Mouse (Mus musculus): ENCODE measurements around the gene Ccdc57. TPM values are rescaled to one million over a fixed set of nuclear protein-coding genes. Genes with fewer than 3 reads are reported as not detected.

Ccdc57 gene
- total RNA-seq, 2 experiments from 2014 or later: 8.5 to 9.5 TPM

GRCm38 (mm10) chr11:120822321-120822720 is 110.4 kb downstream of the Ccdc57 start:
- Histone ChIP-seq H3K27ac (no peak overlapping the region; the same call in 1 of the 2 replicates), H3K4me3 (peak overlapping the region; percentile 84)
- no peak for TF ChIP-seq CTCF (IDR thresholded peaks at IDR 0.05)
- intact Hi-C loops (cut with DNase I): loop anchor here (2.0 kb wide), 1 partner anchor 22 kb away; no protein-coding TSS in a partner anchor
- no peak for DNase-seq (ENCODE audit: extremely low spot score in 1 of 2, low spot score in 2 of 2)

DNA sequence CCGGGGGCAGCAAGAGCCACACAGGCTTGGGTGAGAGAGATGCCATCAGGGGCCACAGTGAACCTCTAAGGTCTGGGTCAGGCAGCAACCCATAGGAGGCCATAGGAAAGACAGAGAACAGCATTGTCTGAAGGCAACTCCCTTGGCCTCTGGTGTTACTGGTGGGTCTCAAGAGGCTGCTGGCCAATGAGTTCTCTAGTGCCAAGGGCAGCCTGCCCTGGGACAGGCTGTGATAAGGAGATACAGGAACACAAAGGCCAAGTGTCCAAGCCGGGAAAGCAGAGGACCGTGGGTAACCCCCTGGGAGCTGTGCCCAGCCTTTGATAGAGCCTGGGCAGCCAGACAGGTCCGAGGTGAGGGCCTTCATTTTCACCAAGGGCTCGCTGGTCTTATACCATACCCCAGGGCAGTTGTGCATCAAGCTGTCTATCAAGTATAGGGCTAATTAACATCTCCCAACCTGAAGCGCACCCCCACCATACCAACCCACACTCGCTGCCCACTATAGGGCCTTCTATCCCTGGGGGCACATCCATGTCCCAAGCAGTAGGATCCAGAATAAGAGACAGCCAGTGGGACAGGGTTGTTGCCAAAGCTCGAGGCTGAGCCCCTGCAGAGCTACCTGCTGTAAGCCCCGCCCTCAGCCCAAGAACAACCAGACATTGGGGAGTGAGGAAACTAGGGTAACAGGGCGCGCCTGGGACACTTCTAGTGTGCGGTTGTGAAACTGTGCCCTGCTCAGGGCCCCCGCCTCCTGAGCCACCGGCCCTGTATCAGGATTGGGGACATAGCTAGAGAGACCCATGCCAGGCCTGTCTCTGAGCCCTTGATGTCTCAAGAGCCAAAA is 111.4 kb downstream of the Ccdc57 start:
- peak overlapping the region; percentile 84 for H3K4me3 ChIP-seq
- intact Hi-C loops (cut with DNase I): no loop called here

GRCm38 (mm10) chr11:120820546-120820945 is 112.1 kb downstream of the Ccdc57 start:
- Histone ChIP-seq H3K27ac (no peak overlapping the region), H3K4me3 (no peak overlapping the region)
- TF ChIP-seq CTCF (IDR thresholded peaks at IDR 0.05): no peak
- DNase-seq (ENCODE audit: extremely low spot score in 1 of 2, low spot score in 2 of 2): no peak
- intact Hi-C loops (cut with DNase I): no loop called here

More for the DNA sequence above, 111.4 kb downstream of the Ccdc57 start:
- TF ChIP-seq CTCF (IDR thresholded peaks at IDR 0.05): no peak
- DNase-seq (ENCODE audit: extremely low spot score in 1 of 2, low spot score in 2 of 2): no peak
- H3K27ac ChIP-seq: no peak overlapping the region

DNA sequence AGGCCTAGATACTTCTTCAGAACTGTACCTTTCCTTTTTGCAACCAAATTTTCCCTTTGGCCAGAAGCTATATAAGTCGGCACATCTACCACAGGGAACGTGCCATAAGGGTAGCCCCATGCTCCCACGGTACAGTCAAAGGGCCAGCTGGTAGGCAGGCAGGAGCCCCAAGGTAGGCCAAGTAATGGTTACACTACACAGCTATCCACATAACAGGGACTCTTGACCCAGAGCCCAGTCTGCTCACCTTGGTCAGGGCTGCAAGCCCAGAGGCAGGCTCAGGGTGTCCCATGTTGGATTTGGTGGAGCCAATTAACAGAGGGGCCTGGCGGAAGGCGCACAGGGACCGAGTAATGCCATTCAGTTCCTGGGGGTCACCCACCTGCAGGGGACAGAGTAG is 113.1 kb downstream of the Ccdc57 start:
- no peak overlapping the region for H3K27ac ChIP-seq
- no peak for DNase-seq (ENCODE audit: extremely low spot score in 1 of 2, low spot score in 2 of 2)
- no peak for TF ChIP-seq CTCF (IDR thresholded peaks at IDR 0.05)
- intact Hi-C loops (cut with DNase I): no loop called here
- no peak overlapping the region for H3K4me3 ChIP-seq

GRCm38 (mm10) chr11:120818251-120818650 is 114.4 kb downstream of the Ccdc57 start:
- no peak for TF ChIP-seq CTCF (IDR thresholded peaks at IDR 0.05)
- intact Hi-C loops (cut with DNase I): no loop called here
- Histone ChIP-seq H3K4me3 (no peak overlapping the region), H3K27ac (no peak overlapping the region)
- DNase-seq (ENCODE audit: extremely low spot score in 1 of 2, low spot score in 2 of 2): no peak

GRCm38 (mm10) chr11:120817358-120817757 is 115.3 kb downstream of the Ccdc57 start:
- DNase-seq (ENCODE audit: extremely low spot score in 1 of 2, low spot score in 2 of 2): no peak
- no peak overlapping the region for H3K27ac ChIP-seq
- intact Hi-C loops (cut with DNase I): no loop called here
- no peak for TF ChIP-seq CTCF (IDR thresholded peaks at IDR 0.05)
- no peak overlapping the region for H3K4me3 ChIP-seq

GRCm38 (mm10) chr11:120812068-120812467 is 120.6 kb downstream of the Ccdc57 start:
- intact Hi-C loops (cut with DNase I): no loop called here
- DNase-seq (ENCODE audit: extremely low spot score in 1 of 2, low spot score in 2 of 2): no peak
- H3K27ac ChIP-seq: no peak overlapping the region
- TF ChIP-seq CTCF (IDR thresholded peaks at IDR 0.05): no peak
- H3K4me3 ChIP-seq: no peak overlapping the region

- TF ChIP-seq CTCF (IDR thresholded peaks at IDR 0.05): no peak
These were observed 124.7 kb downstream of the Ccdc57 start for GRCm38 (mm10) chr11:120808010-120808409.

DNA sequence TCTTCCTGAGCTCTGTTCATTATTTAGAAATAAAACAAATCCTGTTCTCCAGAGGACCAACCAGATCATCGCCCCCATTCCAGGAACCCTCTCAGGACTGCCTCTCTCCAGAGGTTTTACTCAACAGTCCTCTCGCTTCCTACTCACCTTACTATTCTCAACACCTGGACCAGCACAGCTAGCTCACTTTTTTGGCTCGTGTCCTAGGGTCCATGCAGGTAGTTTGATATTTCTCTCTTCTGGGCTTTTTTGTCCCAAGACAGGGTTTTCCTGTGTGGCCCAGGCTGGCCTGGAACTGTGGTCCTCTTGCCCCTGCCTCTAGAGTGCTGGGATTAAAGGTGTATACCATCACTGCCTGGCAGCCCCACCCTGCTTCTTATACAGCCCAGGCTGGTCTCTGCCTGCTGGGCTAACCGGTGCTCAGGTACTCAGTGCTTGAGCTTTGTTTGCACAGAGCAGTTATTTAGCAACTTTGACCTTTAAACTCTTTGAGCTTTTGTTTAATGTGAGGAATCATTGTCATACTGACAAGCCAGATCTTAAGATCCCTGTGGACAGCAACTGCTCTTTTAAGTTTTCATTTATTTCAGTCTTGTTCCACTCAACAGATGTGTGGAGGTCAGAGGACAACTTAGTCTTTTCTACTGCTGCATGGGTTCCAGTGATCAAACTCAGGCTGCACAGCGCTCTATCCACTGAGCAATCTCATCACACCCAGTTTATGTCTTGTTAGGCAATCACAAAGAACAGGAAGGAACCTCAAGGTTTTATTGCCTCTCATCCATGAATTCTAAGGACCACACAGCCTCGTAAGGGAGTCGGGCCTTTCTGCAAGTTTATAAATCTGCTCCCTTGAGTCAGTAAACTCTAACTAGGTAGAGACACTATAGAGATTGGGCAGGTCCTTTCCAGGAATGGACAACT is 127.0 kb downstream of the Ccdc57 start:
- Histone ChIP-seq H3K27ac (no peak overlapping the region), H3K4me3 (no peak overlapping the region)
- no peak for TF ChIP-seq CTCF (IDR thresholded peaks at IDR 0.05)
- intact Hi-C loops (cut with DNase I): no loop called here
- DNase-seq (ENCODE audit: extremely low spot score in 1 of 2, low spot score in 2 of 2): no peak

More at GRCm38 (mm10) chr11:120808010-120808409, 124.7 kb downstream of the Ccdc57 start:
- intact Hi-C loops (cut with DNase I): no loop called here
- Histone ChIP-seq H3K27ac (no peak overlapping the region), H3K4me3 (no peak overlapping the region)
- DNase-seq (ENCODE audit: extremely low spot score in 1 of 2, low spot score in 2 of 2): no peak

- Histone ChIP-seq H3K4me3 (no peak overlapping the region), H3K27ac (no peak overlapping the region)
- intact Hi-C loops (cut with DNase I): no loop called here
- DNase-seq (ENCODE audit: extremely low spot score in 1 of 2, low spot score in 2 of 2): no peak
- TF ChIP-seq CTCF (IDR thresholded peaks at IDR 0.05): no peak
These were observed 127.9 kb downstream of the Ccdc57 start for GRCm38 (mm10) chr11:120804769-120805168.

- no peak for DNase-seq (ENCODE audit: extremely low spot score in 1 of 2, low spot score in 2 of 2)
- intact Hi-C loops (cut with DNase I): no loop called here
- TF ChIP-seq CTCF (IDR thresholded peaks at IDR 0.05): no peak
- Histone ChIP-seq H3K27ac (no peak overlapping the region), H3K4me3 (no peak overlapping the region)
These were observed 128.4 kb downstream of the Ccdc57 start for GRCm38 (mm10) chr11:120804274-120804673.

All from left cerebral cortex, adult 2 months (tissue).